Mouse (Mus musculus) C2C12 (cell line): ENCODE measurements around the gene Olfr963. TPM values are rescaled to one million over a fixed set of nuclear protein-coding genes. Genes with fewer than 3 reads are reported as not detected.
"Not testable (repeated sequence)": the region's sequence is repeated elsewhere in the genome, so short reads cannot be mapped to it uniquely, and the experiment has no call there.

ENCODE experiments used
- H3K27me3 ChIP-seq: one replicate; pipeline ENCODE4 v1.6.1; 2011; ENCODE audit not compliant: control insufficient read depth, insufficient read depth, insufficient read length
- H3K36me3 ChIP-seq: one replicate; pipeline ENCODE4 v1.6.1; 2011; ENCODE audit not compliant: control insufficient read depth, insufficient read depth
- H3K4me3 ChIP-seq: one replicate; pipeline ENCODE4 v1.5.1; 2011; ENCODE audit warnings: mild to moderate bottlenecking, control low read depth; ENCODE audit not compliant: poor library complexity, insufficient read depth, severe bottlenecking
- H3K79me2 ChIP-seq: one replicate; pipeline ENCODE4 v1.6.1; 2011; ENCODE audit not compliant: control insufficient read depth, insufficient read depth
- H3K79me3 ChIP-seq: one replicate; pipeline ENCODE4 v1.6.1; 2011; ENCODE audit warnings: low read depth, control low read depth
- H3ac ChIP-seq: one replicate; pipeline ENCODE3; 2011; ENCODE audit warnings: low read depth; ENCODE audit not compliant: control insufficient read depth, insufficient read length
- CEBPB ChIP-seq: IDR thresholded peaks from one replicate; pipeline ENCODE4 v1.6.1; 2011; ENCODE audit warnings: low read depth, mild to moderate bottlenecking, control low read depth, moderate library complexity
- CTCF ChIP-seq: IDR thresholded peaks from one replicate; pipeline ENCODE4 v1.5.1; 2011; ENCODE audit not compliant: control insufficient read depth, insufficient read depth, insufficient read length
- FOSL1 ChIP-seq: IDR thresholded peaks from one replicate; pipeline ENCODE4 v1.8.0; 2011; ENCODE audit warnings: mild to moderate bottlenecking, low read length; ENCODE audit not compliant: poor library complexity, insufficient read depth, severe bottlenecking
- MAX ChIP-seq: IDR thresholded peaks from one replicate; pipeline ENCODE4 v1.6.1; 2011; ENCODE audit warnings: mild to moderate bottlenecking, control low read depth
- MYOD1 ChIP-seq: IDR thresholded peaks from one replicate; pipeline ENCODE4 v1.6.1; 2011; ENCODE audit warnings: low read depth; ENCODE audit not compliant: control insufficient read depth, insufficient read length
- MYOG ChIP-seq: IDR thresholded peaks from one replicate; pipeline ENCODE4 v1.6.1; 2011; ENCODE audit not compliant: control insufficient read depth, insufficient read length; ENCODE audit errors: extremely low read depth
- USF1 ChIP-seq: IDR thresholded peaks from one replicate; pipeline ENCODE4 v1.6.1; 2011; ENCODE audit warnings: low read depth, mild to moderate bottlenecking, control low read depth, moderate library complexity
- polyA plus RNA-seq: library from polyadenylated mRNA; unstranded; fragments of >200 nt; fragmentation: generic; extraction: Trizol; gene quantifications from one replicate; pipeline ENCODE4 v1.2.1, GENCODE M21; 2012; ENCODE audit warnings: missing spikeins

The Olfr963 gene
- polyA plus RNA-seq, 1 experiment, result not detected

DNA sequence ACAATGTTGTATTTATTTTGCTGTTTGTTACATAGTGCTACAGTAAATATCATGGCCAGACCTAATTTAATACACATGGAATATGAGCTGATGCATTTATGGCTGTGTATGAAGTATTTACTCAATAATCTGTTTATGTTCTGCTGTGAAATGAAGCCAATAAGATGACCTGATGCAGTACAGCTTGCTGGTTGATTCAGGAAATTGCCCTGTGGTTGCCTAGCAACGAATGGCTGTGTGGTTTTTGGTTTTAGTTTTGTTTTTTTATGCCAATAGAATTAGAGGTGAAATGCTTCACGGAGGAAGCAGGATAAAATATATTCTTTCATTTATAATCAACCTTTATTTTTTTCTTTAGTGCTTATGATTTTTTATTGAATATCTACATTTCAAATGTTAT lies 12.3 kb downstream of the Olfr963 start:
- no peaks in the 10 kb centered on the region for H3K79me3 ChIP-seq
- H3K27me3 ChIP-seq, result no peaks in the 10 kb centered on the region
- H3K36me3 ChIP-seq, result no peaks in the 10 kb centered on the region
- no peak overlapping the region for H3K4me3 ChIP-seq
- H3K79me2 ChIP-seq, result no peaks in the 10 kb centered on the region
- H3ac ChIP-seq, result no peak overlapping the region
- TF ChIP-seq USF1 (no peak), MAX (no peak), MYOD1 (no peak), MYOG (no peak), FOSL1 (no peak), CTCF (no peak), CEBPB (no peak)

DNA sequence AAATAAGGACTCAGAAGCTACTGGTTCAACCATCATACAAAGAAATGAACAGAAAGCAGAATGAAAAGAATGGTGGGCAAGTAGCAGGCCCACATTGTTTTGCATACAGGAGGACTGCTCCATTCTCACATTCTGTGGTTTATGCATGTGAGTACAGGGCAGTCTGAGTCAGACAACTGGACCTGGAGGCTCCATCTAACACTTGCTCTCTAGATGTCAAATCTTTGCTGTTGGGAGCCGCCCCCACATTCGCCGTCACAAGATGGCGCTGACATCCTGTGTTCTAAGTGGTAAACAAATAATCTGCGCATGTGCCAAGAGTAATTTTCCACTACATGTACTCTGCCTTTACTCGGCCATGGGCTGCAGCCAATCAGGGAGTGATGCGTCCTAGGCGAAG lies 34.1 kb downstream of the Olfr963 start:
- not testable (repeated sequence) for H3K27me3 ChIP-seq, H3K79me3 ChIP-seq, H3K4me3 ChIP-seq, H3ac ChIP-seq, H3K79me2 ChIP-seq, H3K36me3 ChIP-seq

DNA sequence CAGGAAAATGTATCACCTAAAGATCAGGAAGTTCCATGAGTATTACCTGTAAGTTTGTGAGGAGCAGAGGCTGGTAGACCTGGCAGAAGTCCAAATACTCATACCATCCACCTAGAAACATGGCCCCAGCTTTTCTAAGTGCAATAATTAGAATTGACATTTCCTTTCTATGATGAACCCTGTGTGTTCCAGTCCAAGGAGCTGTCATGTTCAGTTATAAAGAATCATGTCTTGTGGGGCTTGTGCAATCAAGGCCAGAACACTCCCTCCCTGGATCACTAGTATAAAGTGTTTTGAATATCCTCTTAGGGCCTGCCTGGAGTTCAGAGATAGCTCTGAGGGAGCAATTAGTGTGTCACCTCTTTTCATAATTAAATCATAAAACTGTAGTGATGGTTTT lies 40.0 kb downstream of the Olfr963 start, which contains the start of gene Olfr149:
TSS of gene Olfr149 (minus strand) at position 101 of the 400 bp plus-strand sequence.
- H3K36me3 ChIP-seq, result no peaks in the 10 kb centered on the region
- H3K4me3 ChIP-seq, result no peak within 1 kb of the TSS
- no peak within 1 kb of the TSS for H3ac ChIP-seq
- H3K27me3 ChIP-seq, result no peaks in the 10 kb centered on the region
- no peaks in the 10 kb centered on the region for H3K79me3 ChIP-seq
- TF ChIP-seq CTCF (no peak), MYOD1 (no peak), MYOG (no peak), MAX (no peak), FOSL1 (no peak), USF1 (no peak), CEBPB (no peak)
- no peaks in the 10 kb centered on the region for H3K79me2 ChIP-seq

DNA sequence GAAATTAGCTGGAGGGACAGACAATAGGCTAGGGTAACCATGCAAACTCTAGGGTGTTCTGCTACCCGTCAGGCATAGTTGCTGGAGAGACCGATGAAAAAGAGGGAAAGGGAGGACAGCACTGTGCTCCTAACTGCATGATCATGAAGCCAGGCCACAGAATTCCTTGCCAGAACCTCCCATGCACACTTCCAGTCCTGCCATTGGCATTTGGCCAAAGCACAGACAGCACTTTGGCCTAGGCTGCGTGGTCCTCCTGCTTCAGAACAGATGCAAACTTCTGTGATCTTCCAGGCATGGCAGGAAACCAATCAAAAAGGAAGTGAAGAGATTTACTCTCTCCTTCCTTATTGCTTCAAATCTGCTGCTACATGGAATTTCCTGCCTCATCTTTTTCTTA lies 42.0 kb downstream of the Olfr963 start:
- Histone ChIP-seq H3K27me3 (no peaks in the 10 kb centered on the region), H3K79me3 (no peaks in the 10 kb centered on the region), H3ac (no peak overlapping the region), H3K79me2 (no peaks in the 10 kb centered on the region), H3K36me3 (no peaks in the 10 kb centered on the region), H3K4me3 (no peak overlapping the region)
- TF ChIP-seq MYOD1, result no peak
- TF ChIP-seq FOSL1, result no peak
- no peak for TF ChIP-seq CTCF
- TF ChIP-seq MAX, result no peak
- TF ChIP-seq USF1, result no peak
- no peak for TF ChIP-seq CEBPB
- no peak for TF ChIP-seq MYOG

DNA sequence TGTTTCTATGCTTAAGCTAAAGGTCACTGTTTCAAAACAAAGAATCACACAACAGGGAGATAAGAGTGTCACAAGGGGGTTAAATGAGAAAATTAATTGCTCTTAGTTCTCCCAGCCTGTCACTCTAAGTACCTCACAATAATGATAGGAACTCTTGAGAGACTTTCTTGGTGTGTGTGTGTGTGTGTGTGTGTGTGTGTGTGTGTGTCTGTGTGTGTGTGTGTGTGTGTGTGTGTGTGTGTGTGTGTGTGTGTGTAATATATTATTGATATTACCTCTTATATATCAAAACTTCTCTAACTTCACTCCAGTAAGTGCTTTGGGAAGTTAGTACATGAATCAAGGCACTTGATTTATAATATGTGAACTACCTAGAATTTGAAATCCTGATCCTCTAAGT lies 44.0 kb downstream of the Olfr963 start, which contains the start of gene Olfr965:
TSS of gene Olfr965 (plus strand) at position 301 of the 400 bp plus-strand sequence.
- Histone ChIP-seq H3ac (no peak within 1 kb of the TSS), H3K4me3 (no peak within 1 kb of the TSS), H3K36me3 (no peaks in the 10 kb centered on the region), H3K27me3 (no peaks in the 10 kb centered on the region), H3K79me2 (no peaks in the 10 kb centered on the region), H3K79me3 (no peaks in the 10 kb centered on the region)
- no peak for TF ChIP-seq CTCF
- no peak for TF ChIP-seq MYOD1
- no peak for TF ChIP-seq MYOG

Other genes starting within 250 kb of the Olfr963 start
- not detected for gene Olfr952, start 240.1 kb upstream of the Olfr963 start, polyA plus RNA-seq
- not detected for gene Olfr954, start 210.5 kb upstream of the Olfr963 start, polyA plus RNA-seq
- not detected for gene Olfr955, start 195.3 kb upstream of the Olfr963 start, polyA plus RNA-seq
- not detected for gene Olfr44, start 173.2 kb upstream of the Olfr963 start, polyA plus RNA-seq
- gene Olfr957, start 151.4 kb upstream of the Olfr963 start, polyA plus RNA-seq, result not detected
- not detected for gene Olfr958, start 113.2 kb upstream of the Olfr963 start, polyA plus RNA-seq
- not detected for gene Olfr959, start 91.6 kb upstream of the Olfr963 start, polyA plus RNA-seq
- gene AW551984, start 62.8 kb upstream of the Olfr963 start, polyA plus RNA-seq, result not detected
- gene Olfr148, start 56.5 kb upstream of the Olfr963 start, polyA plus RNA-seq, result not detected
- gene Olfr960, start 45.8 kb upstream of the Olfr963 start, polyA plus RNA-seq, result not detected
- gene Olfr961, start 22.1 kb upstream of the Olfr963 start, polyA plus RNA-seq, result not detected
- gene Olfr149, start 39.9 kb downstream of the Olfr963 start, polyA plus RNA-seq, result 0.04 TPM
- gene Olfr965, start 44.1 kb downstream of the Olfr963 start, polyA plus RNA-seq, result not detected
- gene Olfr150, start 63.8 kb downstream of the Olfr963 start, polyA plus RNA-seq, result not detected
- not detected for gene Olfr967, start 79.0 kb downstream of the Olfr963 start, polyA plus RNA-seq
- not detected for gene Olfr968, start 116.0 kb downstream of the Olfr963 start, polyA plus RNA-seq
- not detected for gene Olfr969, start 123.7 kb downstream of the Olfr963 start, polyA plus RNA-seq
- not detected for gene Olfr970, start 141.7 kb downstream of the Olfr963 start, polyA plus RNA-seq
- not detected for gene Olfr971, start 169.7 kb downstream of the Olfr963 start, polyA plus RNA-seq
- gene Olfr972, start 199.2 kb downstream of the Olfr963 start, polyA plus RNA-seq, result not detected
- not detected for gene Olfr229, start 240.1 kb downstream of the Olfr963 start, polyA plus RNA-seq